Mouse (Mus musculus): ENCODE measurements at regions not wholly inside any gene's neighbourhood (a gene's known extent, or its start where the extent isn't known, plus 50 kb on each side); places are given as distances from the start of the nearest gene placed in this dataset.
A peak's percentile ranks its signal among the peaks of the same experiment; 100 is the strongest.

DNA sequence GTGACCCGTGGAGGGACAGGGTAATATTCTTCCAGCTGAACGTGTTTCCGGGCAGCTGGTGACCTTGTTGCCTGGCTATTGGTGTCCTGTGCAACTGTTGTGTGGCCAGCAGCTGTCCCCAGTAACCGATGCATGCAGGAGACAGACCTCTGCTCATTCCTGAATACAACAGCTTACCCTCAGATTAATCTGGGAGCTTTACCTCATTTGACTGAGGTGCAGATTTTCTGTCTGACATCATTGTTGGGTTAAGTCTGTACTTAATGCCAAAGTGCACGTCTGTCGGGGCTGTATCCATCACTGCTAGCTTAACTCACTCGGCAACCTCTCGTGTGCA, 119.6 kb upstream of the Mpp6 start:
- DNase-seq (ENCODE audit: low spot score) = no peak

DNA sequence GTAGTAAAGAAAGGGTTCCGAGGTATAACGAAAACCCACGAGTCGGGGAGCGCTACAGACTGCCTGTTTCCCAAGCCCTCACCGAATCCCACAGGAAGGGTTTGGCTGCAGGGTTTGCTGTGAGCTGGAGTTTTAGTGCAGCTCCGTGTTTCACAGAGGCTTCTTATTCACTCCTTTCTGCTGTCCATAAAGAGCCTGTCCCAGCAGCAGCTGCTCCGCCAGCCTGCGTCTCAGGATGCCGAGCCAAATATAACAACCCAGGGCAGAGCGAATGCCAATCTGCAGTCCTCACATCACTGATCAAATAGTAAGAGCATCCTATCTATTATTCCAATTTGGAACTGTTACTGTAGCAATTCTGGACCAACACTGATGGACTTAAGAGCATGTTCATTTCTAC, 110.7 kb upstream of the Mpp6 start:
- no peak for DNase-seq (ENCODE audit: low spot score)

DNA sequence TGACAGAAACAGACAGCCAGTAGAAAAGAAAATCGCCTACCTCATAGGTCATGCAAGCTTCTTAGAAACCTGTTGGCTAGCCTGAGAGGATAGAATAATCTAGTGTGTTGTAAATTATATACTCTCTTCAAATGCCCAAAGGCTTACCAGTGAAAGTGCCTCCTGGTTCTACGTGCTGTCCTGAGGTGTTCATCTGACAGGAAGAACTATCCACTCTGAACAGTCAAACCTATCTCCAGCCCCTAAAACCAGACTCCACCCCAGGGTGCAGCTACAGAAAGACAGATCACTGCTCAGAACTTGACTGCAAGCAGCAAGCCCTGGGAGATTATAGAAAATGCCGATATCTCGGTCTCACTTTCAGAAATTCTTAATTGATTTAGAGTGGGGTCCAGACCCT, 102.0 kb upstream of the Mpp6 start:
- DNase-seq (ENCODE audit: low spot score) = no peak

DNA sequence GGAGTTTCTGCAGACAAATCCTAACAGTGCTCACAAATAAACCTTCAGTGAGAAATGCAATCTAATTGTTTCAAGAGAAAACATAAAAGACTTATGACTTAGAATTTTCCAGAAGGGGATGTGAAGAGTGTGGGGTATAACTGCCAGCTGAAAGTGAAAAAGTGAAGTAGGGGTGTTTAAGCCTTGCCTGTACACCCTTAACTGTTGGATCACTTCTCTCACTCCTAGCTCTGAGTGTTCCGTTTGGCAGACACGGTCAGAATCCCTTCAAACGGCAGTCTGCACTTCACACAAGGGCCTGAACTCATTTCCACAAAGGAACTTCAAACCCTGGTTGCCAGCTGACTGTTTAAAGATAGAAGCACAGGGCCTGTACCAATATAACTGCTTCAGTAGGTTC, 101.2 kb upstream of the Mpp6 start:
- DNase-seq (ENCODE audit: low spot score) = no peak

DNA sequence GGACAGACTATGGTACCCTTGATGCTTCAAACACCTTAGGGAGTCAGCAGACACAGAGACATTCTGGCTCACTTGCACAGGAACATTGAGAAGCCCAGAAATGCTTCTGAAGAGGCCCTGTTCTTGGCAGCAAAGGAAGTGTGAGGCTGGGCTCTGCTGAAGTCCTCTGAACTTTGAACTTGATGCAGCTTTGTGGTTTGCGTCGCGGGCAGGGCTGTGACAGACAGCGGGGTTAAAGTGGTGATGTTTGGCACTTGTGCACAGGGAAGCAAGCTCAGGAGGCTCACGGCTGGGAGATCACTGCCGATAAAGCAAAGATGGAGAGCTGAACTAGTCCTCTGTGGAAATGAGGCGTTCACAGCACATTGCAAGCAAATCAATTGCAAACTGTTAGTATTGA, 100.7 kb upstream of the Mpp6 start:
- DNase-seq (ENCODE audit: low spot score) = no peak

DNA sequence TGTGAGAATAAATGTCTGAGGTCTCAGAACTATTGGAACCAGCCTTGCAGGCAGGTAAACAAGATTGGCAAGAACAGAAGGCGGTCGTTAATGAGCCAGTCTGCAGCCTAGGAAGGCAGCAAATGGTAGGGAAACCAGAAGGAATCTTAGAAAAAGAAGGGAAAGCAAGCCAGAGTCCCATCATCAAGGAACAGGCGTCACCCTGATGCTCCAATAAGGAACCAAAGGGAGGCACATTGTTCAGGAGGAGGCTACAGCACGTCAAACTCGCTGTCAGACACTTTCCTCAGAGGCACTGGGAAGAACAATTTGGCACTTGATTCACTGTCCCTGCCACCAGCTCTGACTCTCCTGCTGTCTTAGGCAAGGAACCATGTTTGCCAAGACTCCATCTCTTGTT, 100.2 kb upstream of the Mpp6 start:
- no peak for DNase-seq (ENCODE audit: low spot score)

DNA sequence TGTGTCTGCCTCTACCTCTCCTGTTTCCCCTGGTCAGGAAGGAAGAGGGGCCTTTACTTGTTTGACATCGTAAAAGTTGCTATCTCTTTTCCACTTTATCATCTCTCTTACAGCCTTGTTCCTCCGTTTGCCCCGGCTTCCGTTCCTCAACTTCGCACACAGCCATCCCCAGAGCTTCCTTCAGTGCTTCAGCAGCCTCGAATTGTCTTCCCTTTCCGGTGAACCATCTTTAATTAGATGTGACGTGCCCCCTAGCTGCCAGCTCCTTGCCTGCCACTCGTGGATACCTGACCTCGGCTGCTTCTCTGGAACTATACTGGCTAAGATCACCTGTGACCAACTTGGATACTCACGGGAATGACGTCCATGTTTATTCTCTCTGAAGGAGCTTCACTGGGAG, 99.0 kb upstream of the Mpp6 start:
- DNase-seq (ENCODE audit: low spot score) = no peak

DNA sequence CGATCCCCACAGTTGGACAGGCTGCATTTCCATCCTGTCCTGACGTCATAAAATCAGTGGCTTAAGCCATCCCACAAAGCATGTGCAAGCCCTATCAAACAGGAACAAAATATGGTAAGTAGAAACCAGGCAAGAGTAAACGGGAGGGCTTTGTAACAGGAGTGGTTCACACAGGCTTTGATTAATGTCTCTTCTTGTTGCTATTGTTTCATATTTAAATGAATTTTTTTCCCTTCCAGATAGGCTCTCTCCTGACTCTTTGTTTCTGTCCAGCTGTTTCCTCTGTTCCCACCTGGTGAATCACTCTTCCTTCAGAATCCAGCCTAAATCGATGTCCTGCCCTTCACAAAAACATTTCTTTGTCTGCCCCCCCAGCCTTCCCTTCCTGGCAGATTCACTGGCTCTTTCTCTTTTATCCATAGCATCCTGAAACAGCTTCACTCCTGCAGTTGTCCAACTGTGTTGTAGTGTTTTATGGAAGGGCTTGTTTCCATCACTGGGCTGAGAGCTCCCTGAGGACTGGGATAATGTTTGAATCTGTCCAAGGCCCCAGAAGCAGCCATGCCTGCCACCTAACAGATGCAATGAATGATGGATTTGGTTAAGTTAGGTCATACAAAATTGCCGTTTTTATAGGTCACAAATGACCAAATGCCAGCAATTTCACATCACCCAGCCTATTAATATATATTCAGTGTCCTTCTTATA, 98.1 kb upstream of the Mpp6 start:
- no peak for DNase-seq (ENCODE audit: low spot score)

DNA sequence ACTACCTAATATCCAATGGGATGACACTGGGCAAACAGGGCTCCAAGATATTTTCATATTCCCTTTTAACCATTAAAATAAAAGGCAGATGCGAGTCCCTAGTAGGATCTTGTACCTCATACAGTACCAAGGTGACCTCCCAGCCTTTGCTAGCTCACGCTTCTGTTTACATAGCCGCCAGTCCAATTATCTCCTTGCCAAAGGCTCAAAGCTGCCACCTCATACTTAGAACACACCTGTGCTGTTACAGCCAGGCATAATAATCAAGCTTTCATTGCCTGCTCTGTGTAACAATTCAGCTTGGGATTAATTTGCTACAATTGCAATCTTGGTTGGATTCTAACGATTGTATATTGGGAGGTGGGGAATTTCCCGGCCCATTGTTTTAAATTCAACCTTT, 97.0 kb upstream of the Mpp6 start:
- DNase-seq (ENCODE audit: low spot score) = no peak

DNA sequence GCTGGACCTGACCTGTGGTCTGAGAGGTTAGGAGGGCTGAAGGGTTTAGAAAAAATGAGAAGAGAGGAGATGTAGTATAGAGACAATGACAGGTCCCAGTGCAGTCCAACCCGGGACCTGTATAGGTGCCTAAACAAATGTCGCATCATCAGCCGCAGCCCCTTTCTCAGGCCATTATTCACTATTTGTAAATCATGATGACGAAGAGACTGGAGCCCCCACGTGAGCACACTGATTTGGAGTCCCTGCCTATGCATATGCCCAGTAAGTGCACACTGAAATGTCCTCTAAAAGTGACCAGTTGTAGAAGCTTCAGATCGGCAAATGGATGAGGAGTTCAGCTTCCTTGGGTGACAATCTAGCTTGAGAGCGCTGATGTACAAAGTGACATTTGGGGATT, 96.2 kb upstream of the Mpp6 start:
- no peak for DNase-seq (ENCODE audit: low spot score)

DNA sequence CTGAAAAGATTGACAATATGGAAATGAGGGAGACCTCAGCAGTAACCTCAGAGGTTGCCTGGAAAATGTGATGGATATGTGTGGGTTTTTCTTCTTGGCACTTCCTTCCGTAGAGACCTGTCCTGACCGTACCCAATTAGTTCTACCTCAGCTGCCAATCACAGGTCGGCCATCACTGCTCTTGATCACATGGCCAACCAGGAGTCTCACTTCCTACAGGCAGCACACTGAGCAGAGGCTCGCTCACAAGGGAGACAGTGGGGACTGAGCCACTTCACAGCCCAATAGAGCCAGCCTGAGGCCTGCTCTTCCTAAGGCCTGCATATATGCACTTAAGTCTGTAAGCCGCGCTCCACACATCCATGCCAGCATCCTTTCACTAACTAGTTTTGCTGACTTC, 82.1 kb upstream of the Mpp6 start:
- DNase-seq (ENCODE audit: low spot score) = no peak

DNA sequence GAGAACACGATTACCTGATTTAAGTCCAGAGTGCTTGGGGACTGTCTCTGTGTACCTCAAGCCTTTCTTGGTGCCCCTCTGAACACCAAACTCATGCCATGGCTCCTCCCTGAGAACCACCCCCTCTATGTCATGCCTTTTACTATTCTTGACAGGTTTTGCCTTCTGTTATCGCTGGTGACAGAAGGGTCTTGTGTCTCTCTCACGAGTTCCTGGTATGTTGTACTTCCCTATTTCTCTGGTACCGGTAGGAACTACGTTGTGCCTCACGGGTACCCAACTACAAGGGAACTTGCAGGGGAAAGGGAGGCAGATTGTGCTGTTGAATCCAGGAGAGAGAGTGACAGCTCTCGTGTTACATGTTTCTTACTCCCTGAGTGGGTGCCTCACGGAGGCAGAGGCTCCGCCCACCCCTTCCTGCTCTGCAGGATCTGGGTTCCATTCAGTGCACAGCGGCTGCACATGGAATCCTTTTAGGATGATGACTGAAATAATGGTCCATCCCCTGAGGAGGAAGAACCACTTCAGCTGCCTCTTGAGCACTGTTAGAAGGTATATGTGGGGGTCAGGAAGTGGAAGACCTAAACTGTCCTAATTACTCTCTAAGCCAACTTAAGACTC, 80.0 kb upstream of the Mpp6 start:
- no peak for DNase-seq (ENCODE audit: low spot score)

DNA sequence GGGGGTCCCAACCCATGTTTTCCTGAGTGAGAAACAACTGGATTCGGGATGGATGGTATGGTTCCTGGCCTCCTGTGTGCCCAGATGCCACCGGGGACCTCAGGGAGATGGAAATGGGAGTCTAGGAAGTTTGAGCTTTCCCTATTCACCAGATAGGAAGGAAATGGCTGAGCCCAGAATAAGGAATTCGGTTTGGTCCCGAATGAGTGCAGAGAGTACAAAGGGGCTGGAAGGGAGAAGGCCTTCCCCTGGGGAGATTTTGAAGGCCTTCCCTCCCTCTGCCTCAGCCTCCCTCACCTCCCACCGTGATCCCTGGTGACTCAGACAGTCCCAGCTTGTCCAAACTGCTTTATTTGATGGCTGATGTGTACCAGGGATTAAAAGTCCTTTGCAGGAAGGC, 78.7 kb upstream of the Mpp6 start:
- no peak for DNase-seq (ENCODE audit: low spot score)

DNA sequence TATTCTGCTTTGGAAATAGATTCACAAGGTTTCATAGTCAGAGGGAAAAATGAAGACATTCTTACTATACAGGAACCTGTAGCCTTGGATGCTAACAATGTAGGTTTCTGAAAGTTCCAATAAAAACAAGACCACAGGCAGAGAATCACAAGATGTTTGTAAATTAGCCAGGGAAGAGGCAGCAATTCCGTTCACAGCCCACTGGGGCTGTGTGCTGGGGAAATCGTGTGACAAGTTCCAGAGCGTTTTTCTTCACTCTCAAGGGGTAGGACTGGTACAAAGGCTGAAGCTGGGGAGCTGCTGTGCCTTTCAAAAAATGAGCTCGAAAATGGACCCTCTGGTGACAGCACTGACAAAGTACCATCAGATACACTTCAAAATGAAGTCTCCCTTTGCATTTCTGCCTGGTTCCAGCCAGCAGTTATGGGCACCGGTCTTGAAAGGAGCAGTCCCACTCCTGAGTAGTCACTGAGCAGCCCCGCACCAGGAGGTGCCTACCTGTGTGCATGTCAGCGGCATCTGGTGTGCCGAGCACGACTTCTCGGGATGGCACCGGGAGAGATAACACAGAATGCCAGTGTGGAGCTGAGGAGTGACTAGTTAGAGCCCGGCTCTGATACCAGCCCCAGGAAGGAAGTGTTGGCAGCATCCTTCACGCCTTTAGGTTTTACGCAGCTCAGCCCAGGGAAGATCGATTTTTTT, 77.0 kb upstream of the Mpp6 start:
- no peak for DNase-seq (ENCODE audit: low spot score)

DNA sequence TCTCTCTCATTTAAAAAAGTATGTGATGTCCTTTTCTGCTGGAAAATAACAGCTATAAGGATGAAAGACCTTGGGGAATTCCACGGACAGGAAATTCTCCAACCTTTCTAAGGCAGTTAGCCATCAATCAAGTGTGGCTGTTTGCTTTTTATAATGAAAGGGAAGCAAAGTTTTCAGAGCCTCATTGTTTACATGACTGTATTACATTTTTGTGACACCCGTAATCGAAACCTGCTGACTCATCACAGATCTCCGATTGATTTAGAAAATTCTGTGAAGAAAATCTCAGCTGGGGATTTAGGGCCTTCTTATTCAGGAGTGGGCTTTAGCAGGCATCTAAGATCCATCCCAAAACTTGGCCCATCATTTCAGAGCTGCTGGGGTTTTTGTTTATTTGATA, 72.4 kb upstream of the Mpp6 start:
- DNase-seq (ENCODE audit: low spot score) = no peak

DNA sequence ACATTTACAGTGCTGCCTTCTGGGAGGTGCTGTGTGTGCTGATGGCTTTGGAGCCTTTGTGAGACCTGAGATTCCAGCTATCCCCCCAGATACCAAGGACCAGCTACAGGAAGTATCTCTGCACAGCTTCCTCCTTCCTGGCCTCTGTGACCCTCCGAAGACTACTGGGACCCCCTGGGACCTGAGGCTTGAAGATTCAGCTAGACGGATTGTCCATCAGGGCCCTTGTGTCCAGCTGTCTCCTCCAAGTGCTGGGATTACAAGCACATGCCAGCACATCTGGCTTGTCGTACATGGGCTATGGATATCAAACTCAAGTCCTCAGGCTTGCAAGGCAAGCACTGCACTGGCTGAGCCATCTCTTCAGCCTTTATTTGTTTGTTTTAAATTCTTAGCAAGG, 71.7 kb upstream of the Mpp6 start:
- DNase-seq (ENCODE audit: low spot score) = no peak

DNA sequence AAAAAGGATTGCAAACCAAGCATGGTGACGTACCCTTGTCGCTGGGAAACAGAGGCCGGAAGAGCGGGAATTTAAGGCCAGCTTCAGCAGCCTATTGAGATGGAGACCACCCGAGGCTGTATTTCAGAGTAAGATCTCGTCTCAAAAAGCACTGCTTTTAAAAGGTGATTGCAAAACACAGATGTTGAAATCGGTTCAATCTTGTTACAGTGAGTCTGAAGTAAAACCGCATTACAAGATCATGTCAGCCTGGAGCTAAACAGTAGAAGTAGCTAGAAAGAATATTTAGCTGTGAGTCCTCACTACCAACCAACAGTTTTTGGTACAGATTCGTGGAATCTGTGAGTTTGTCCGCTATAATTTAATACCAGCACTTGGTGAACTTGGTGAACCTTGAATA, 69.0 kb upstream of the Mpp6 start:
- no peak for DNase-seq (ENCODE audit: low spot score)

DNA sequence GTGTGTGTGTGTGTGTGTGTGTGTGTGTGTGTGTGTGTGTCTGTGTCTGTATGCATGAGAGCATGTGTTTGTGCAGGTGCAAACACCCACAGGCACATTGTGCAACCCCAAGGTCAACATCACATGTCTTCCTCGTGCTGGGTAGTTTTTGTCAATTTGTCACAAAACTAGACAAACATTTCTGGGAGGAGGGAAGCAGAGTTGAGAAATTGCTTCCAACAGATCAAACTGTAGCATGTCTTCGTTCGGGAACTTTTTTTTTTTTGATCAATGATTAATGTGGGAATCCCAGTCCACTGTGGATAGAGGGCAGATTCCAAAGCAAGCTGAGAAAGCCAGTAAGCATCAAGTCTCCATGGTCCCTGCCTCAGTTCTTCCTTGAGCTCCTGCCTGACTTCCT, 67.9 kb upstream of the Mpp6 start:
- no peak for DNase-seq (ENCODE audit: low spot score)

DNA sequence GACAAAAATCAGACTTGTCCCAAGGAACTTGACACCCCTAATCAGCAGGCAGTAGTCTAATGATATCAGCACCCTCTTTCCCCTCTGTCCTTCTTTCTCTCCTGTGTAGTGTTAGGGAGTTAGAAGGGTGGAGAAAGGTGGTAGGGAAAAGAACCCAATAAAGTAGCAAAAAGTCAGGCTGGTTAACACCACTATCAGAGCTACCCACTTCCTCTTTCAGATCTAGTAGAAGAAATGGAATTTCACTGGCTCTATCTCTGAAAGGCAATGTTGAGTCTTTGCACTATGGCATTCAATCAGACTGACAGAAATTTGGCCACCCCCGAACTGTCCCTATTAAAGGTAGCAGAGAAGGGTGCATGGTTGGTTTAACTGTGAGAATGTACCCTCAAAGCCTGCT, 65.9 kb upstream of the Mpp6 start:
- no peak for DNase-seq (ENCODE audit: low spot score)

DNA sequence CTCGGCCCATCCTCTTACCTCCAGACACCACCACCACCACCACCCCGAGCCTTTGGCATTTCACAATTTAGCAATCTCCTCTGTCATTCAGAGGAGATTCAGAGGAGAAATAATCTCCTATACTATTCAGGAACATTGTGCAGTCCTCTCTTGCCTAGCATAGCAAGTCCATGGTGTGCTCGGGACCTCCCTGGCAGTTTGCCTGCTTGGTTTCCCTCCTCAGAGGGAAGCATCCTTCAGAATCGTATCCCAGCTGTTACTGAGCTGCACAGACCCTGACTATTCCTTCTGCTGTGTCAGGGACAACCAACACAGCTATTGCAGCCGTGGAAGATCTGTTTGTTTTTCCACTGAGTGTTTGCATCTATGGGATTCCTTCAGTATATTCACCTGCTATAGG, 63.3 kb upstream of the Mpp6 start:
- DNase-seq (ENCODE audit: low spot score) = no peak

DNA sequence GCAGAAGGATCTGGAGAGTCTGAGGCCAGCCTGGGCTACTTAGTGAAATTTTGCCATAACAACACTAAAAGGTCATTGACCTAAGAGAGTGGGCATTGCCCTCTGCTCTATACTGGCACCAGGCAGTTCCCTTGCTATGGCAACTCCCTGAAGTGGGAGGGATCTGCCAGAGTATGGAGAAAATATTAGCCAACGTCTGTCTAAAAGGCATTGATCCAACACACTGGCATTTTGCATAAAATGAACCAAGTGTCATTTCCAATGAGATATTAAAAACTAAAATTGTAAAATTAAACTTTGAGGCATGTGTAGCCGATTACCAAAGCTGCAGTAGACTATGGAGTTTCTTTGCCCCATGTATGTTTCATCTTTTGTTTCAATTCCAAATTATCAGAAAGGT, 57.6 kb upstream of the Mpp6 start:
- no peak for DNase-seq (ENCODE audit: low spot score)

DNA sequence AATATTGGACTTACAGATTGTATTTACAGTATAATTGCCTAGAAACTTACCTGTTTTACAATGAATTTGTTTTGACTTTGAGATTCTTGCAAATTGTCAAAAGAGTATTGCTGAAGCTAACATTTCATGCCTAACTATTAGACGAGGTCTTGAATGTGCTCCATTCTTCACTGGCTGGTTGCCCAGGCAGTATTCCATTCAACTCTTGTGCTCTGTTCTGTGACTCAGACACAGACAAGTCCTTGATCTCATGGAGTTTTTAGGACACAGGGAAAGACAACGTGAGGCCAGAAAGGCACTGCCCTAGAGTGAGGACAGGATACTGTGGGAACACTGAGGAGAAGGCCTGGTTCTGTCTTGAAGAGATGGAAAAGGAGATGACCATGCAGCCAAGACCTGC, 57.0 kb upstream of the Mpp6 start:
- peak; percentile 57 for DNase-seq (ENCODE audit: low spot score)

DNA sequence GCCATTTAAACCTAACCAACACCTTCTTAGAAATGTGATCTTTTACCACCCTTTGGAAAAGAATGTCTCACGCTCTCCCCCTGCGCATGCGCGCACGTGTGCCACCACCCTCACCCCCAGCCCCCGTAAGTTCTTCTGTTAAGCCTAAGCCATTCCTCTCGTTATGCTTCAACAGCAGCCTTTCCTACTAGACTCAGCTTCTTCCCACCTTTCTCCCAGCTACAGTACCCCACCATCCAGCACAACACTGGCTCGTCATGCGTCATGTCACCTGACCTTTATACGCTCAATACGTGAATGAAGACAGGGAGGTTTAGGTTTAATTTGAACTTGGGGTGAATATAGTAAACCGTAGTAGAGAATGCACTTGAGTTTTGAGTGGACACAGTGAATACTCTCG, 55.8 kb upstream of the Mpp6 start:
- DNase-seq (ENCODE audit: low spot score) = no peak

DNA sequence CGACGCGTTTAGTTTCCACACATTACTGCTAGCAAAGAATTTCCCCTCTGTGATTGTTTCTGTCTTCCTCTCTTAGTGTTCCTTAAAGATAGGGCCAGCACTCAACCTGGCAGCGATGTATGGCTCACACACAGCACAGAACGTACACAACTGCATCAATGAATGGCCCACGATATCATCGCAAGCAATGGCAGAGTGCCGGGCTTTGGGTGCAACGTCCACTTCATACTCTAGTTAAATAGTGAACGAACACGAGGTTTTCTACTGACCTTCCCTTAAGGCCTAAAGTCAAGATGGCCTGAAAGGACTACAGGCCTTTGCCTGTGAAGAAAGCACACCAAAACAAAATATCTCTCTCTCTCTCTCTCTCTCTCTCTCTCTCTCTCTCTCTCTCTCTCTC, 51.4 kb upstream of the Mpp6 start:
- DNase-seq (ENCODE audit: low spot score) = no peak
